Mouse (Mus musculus): ENCODE results near the gene Olfr998. TPM values are rescaled to one million over a fixed set of nuclear protein-coding genes. Genes with fewer than 3 reads are reported as not detected.
"Not testable (repeated sequence)": the region's sequence is repeated elsewhere in the genome, so short reads cannot be mapped to it uniquely, and the experiment has no call there.

The Olfr998 gene
- polyA plus RNA-seq (2014; fragmentation: Nextera tagmentation; extraction: Ambion mirVana): not detected in 2 replicates

- not testable (repeated sequence) for H3K4me1 ChIP-seq (ENCODE audit: control insufficient read depth, insufficient read depth, low read length); DNase-seq (ENCODE audit: low spot score); ATAC-seq (replicated peaks; ENCODE audit: insufficient number of reproducible peaks, low FRiP score, low TSS enrichment, low read depth); H3K9me3 ChIP-seq (replicated peaks; ENCODE audit: control insufficient read depth, low read length); H3K4me2 ChIP-seq (ENCODE audit: low read depth, low read length); H3K9ac ChIP-seq (replicated peaks; ENCODE audit: low read length); H3K36me3 ChIP-seq (replicated peaks; ENCODE audit: control insufficient read depth, insufficient read depth, low read depth, low read length); H3K27ac ChIP-seq (replicated peaks; ENCODE audit: low read depth, low read length); H3K4me3 ChIP-seq (ENCODE audit: low read depth, low read length); H3K27me3 ChIP-seq (ENCODE audit: control insufficient read depth, insufficient read depth, low read length)
- WGBS: 76% methylated on average over 2 of the region's 2 CpGs
Observed at GRCm38 (mm10) chr2:85588648-85589047, at the start of gene Olfr998. TSS of gene Olfr998 (plus strand) at chr2:85588948.

- no peak for DNase-seq (ENCODE audit: low spot score)
- 70% methylated on average over 1 of the region's 1 CpGs for WGBS
Observed at GRCm38 (mm10) chr2:85554806-85555205, 33.9 kb upstream of the Olfr998 start.

GRCm38 (mm10) chr2:85560226-85560625 is 28.5 kb upstream of the Olfr998 start:
- no peak overlapping the region for H3K4me3 ChIP-seq (ENCODE audit: low read depth, low read length)
- WGBS: 77% methylated on average over 4 of the region's 4 CpGs
- H3K4me2 ChIP-seq (ENCODE audit: low read depth, low read length): no peak overlapping the region
- H3K4me1 ChIP-seq (ENCODE audit: control insufficient read depth, insufficient read depth, low read length): no peaks in the 10 kb centered on the region
- no peak overlapping the region for H3K27ac ChIP-seq (replicated peaks; ENCODE audit: low read depth, low read length)
- no peaks in the 10 kb centered on the region for H3K9me3 ChIP-seq (replicated peaks; ENCODE audit: control insufficient read depth, low read length)
- no peaks in the 10 kb centered on the region for H3K27me3 ChIP-seq (ENCODE audit: control insufficient read depth, insufficient read depth, low read length)
- H3K36me3 ChIP-seq (replicated peaks; ENCODE audit: control insufficient read depth, insufficient read depth, low read depth, low read length): no peaks in the 10 kb centered on the region
- H3K9ac ChIP-seq (replicated peaks; ENCODE audit: low read length): no peak overlapping the region
- no peak for ATAC-seq (replicated peaks; ENCODE audit: insufficient number of reproducible peaks, low FRiP score, low TSS enrichment, low read depth)
- no peak for DNase-seq (ENCODE audit: low spot score)

More at GRCm38 (mm10) chr2:85554806-85555205, 33.9 kb upstream of the Olfr998 start:
- no peak overlapping the region for H3K27ac ChIP-seq (replicated peaks; ENCODE audit: low read depth, low read length)
- no peak overlapping the region for H3K9ac ChIP-seq (replicated peaks; ENCODE audit: low read length)
- no peak overlapping the region for H3K4me2 ChIP-seq (ENCODE audit: low read depth, low read length)
- H3K4me1 ChIP-seq (ENCODE audit: control insufficient read depth, insufficient read depth, low read length): no peaks in the 10 kb centered on the region
- no peaks in the 10 kb centered on the region for H3K9me3 ChIP-seq (replicated peaks; ENCODE audit: control insufficient read depth, low read length)
- H3K36me3 ChIP-seq (replicated peaks; ENCODE audit: control insufficient read depth, insufficient read depth, low read depth, low read length): no peaks in the 10 kb centered on the region
- no peak overlapping the region for H3K4me3 ChIP-seq (ENCODE audit: low read depth, low read length)
- no peak for ATAC-seq (replicated peaks; ENCODE audit: insufficient number of reproducible peaks, low FRiP score, low TSS enrichment, low read depth)
- no peaks in the 10 kb centered on the region for H3K27me3 ChIP-seq (ENCODE audit: control insufficient read depth, insufficient read depth, low read length)

GRCm38 (mm10) chr2:85561187-85561586 is 27.6 kb upstream of the Olfr998 start:
- Histone ChIP-seq H3K4me2 (ENCODE audit: low read depth, low read length) (no peak overlapping the region), H3K27ac (replicated peaks; ENCODE audit: low read depth, low read length) (no peak overlapping the region), H3K9ac (replicated peaks; ENCODE audit: low read length) (no peak overlapping the region), H3K4me1 (ENCODE audit: control insufficient read depth, insufficient read depth, low read length) (no peaks in the 10 kb centered on the region), H3K27me3 (ENCODE audit: control insufficient read depth, insufficient read depth, low read length) (no peaks in the 10 kb centered on the region), H3K9me3 (replicated peaks; ENCODE audit: control insufficient read depth, low read length) (no peaks in the 10 kb centered on the region), H3K4me3 (ENCODE audit: low read depth, low read length) (no peak overlapping the region), H3K36me3 (replicated peaks; ENCODE audit: control insufficient read depth, insufficient read depth, low read depth, low read length) (no peaks in the 10 kb centered on the region)
- DNase-seq (ENCODE audit: low spot score) (peak; percentile 62), ATAC-seq (replicated peaks; ENCODE audit: insufficient number of reproducible peaks, low FRiP score, low TSS enrichment, low read depth) (no peak)
- WGBS: 22% methylated on average over 4 of the region's 4 CpGs

GRCm38 (mm10) chr2:85578915-85579314 is 9.8 kb upstream of the Olfr998 start, which contains the start of gene Olfr996:
TSS of gene Olfr996 (plus strand) at chr2:85579215.
- no peak within 1 kb of the TSS for H3K4me3 ChIP-seq (ENCODE audit: low read depth, low read length)
- H3K9ac ChIP-seq (replicated peaks; ENCODE audit: low read length): no peak within 1 kb of the TSS
- ATAC-seq (replicated peaks; ENCODE audit: insufficient number of reproducible peaks, low FRiP score, low TSS enrichment, low read depth) (no peak), DNase-seq (ENCODE audit: low spot score) (no peak)
- H3K36me3 ChIP-seq (replicated peaks; ENCODE audit: control insufficient read depth, insufficient read depth, low read depth, low read length): no peaks in the 10 kb centered on the region
- no peak within 1 kb of the TSS for H3K4me2 ChIP-seq (ENCODE audit: low read depth, low read length)
- H3K9me3 ChIP-seq (replicated peaks; ENCODE audit: control insufficient read depth, low read length): no peaks in the 10 kb centered on the region
- H3K27me3 ChIP-seq (ENCODE audit: control insufficient read depth, insufficient read depth, low read length): no peaks in the 10 kb centered on the region
- H3K4me1 ChIP-seq (ENCODE audit: control insufficient read depth, insufficient read depth, low read length): no peaks in the 10 kb centered on the region
- H3K27ac ChIP-seq (replicated peaks; ENCODE audit: low read depth, low read length): no peak within 1 kb of the TSS

GRCm38 (mm10) chr2:85611803-85612202 is 23.1 kb downstream of the Olfr998 start, which contains the start of gene Olfr1000:
TSS of gene Olfr1000 (minus strand) at chr2:85611903.
- Histone ChIP-seq H3K9ac (replicated peaks; ENCODE audit: low read length) (no peak within 1 kb of the TSS), H3K4me3 (ENCODE audit: low read depth, low read length) (no peak within 1 kb of the TSS), H3K36me3 (replicated peaks; ENCODE audit: control insufficient read depth, insufficient read depth, low read depth, low read length) (no peaks in the 10 kb centered on the region), H3K4me2 (ENCODE audit: low read depth, low read length) (no peak within 1 kb of the TSS), H3K4me1 (ENCODE audit: control insufficient read depth, insufficient read depth, low read length) (no peaks in the 10 kb centered on the region), H3K9me3 (replicated peaks; ENCODE audit: control insufficient read depth, low read length) (no peaks in the 10 kb centered on the region), H3K27ac (replicated peaks; ENCODE audit: low read depth, low read length) (no peak within 1 kb of the TSS), H3K27me3 (ENCODE audit: control insufficient read depth, insufficient read depth, low read length) (no peaks in the 10 kb centered on the region)
- DNase-seq (ENCODE audit: low spot score) (no peak), ATAC-seq (replicated peaks; ENCODE audit: insufficient number of reproducible peaks, low FRiP score, low TSS enrichment, low read depth) (no peak)
- WGBS: 73% methylated on average over 1 of the region's 1 CpGs

Other genes with a start within 250 kb of the Olfr998 start
- gene Olfr987, start 249.6 kb upstream of the Olfr998 start, polyA plus RNA-seq (2014; fragmentation: Nextera tagmentation; extraction: Ambion mirVana): not detected in 2 replicates
- gene Olfr988, start 225.7 kb upstream of the Olfr998 start, polyA plus RNA-seq (2014; fragmentation: Nextera tagmentation; extraction: Ambion mirVana): not detected in 2 replicates
- gene Olfr992, start 179.5 kb upstream of the Olfr998 start, polyA plus RNA-seq (2014; fragmentation: Nextera tagmentation; extraction: Ambion mirVana): not detected in 2 replicates
- gene Olfr993, start 174.1 kb upstream of the Olfr998 start, polyA plus RNA-seq (2014; fragmentation: Nextera tagmentation; extraction: Ambion mirVana): not detected in 2 replicates
- not detected in 2 replicates for gene Olfr994, start 152.5 kb upstream of the Olfr998 start, polyA plus RNA-seq (2014; fragmentation: Nextera tagmentation; extraction: Ambion mirVana)
- not detected in 2 replicates for gene Olfr995, start 145.3 kb upstream of the Olfr998 start, polyA plus RNA-seq (2014; fragmentation: Nextera tagmentation; extraction: Ambion mirVana)
- gene 4833423E24Rik, start 69.9 kb upstream of the Olfr998 start, polyA plus RNA-seq (2014; fragmentation: Nextera tagmentation; extraction: Ambion mirVana): not detected in 2 replicates
- gene Olfr996, start 9.7 kb upstream of the Olfr998 start, polyA plus RNA-seq (2014; fragmentation: Nextera tagmentation; extraction: Ambion mirVana): not detected in 2 replicates
- gene Olfr1000, start 23.0 kb downstream of the Olfr998 start, polyA plus RNA-seq (2014; fragmentation: Nextera tagmentation; extraction: Ambion mirVana): not detected in 2 replicates
- gene Olfr1002, start 61.8 kb downstream of the Olfr998 start, polyA plus RNA-seq (2014; fragmentation: Nextera tagmentation; extraction: Ambion mirVana): not detected in 2 replicates
- gene Olfr154, start 75.5 kb downstream of the Olfr998 start, polyA plus RNA-seq (2014; fragmentation: Nextera tagmentation; extraction: Ambion mirVana): not detected in 2 replicates
- not detected in 2 replicates for gene Olfr1006, start 89.8 kb downstream of the Olfr998 start, polyA plus RNA-seq (2014; fragmentation: Nextera tagmentation; extraction: Ambion mirVana)
- not detected in 2 replicates for gene Olfr1008, start 100.5 kb downstream of the Olfr998 start, polyA plus RNA-seq (2014; fragmentation: Nextera tagmentation; extraction: Ambion mirVana)
- not detected in 2 replicates for gene Olfr1009, start 126.5 kb downstream of the Olfr998 start, polyA plus RNA-seq (2014; fragmentation: Nextera tagmentation; extraction: Ambion mirVana)
- not detected in 2 replicates for gene Olfr1012, start 173.8 kb downstream of the Olfr998 start, polyA plus RNA-seq (2014; fragmentation: Nextera tagmentation; extraction: Ambion mirVana)
- gene Olfr1013, start 178.2 kb downstream of the Olfr998 start, polyA plus RNA-seq (2014; fragmentation: Nextera tagmentation; extraction: Ambion mirVana): not detected in 2 replicates
- gene Olfr1014, start 183.8 kb downstream of the Olfr998 start, polyA plus RNA-seq (2014; fragmentation: Nextera tagmentation; extraction: Ambion mirVana): not detected in 2 replicates
- 0.14 TPM in 1 of 2 replicates, not detected in the other for gene Olfr1015, start 193.1 kb downstream of the Olfr998 start, polyA plus RNA-seq (2014; fragmentation: Nextera tagmentation; extraction: Ambion mirVana)
- gene Olfr1016, start 213.6 kb downstream of the Olfr998 start, polyA plus RNA-seq (2014; fragmentation: Nextera tagmentation; extraction: Ambion mirVana): not detected in 2 replicates
- gene Olfr1018, start 229.5 kb downstream of the Olfr998 start, polyA plus RNA-seq (2014; fragmentation: Nextera tagmentation; extraction: Ambion mirVana): not detected in 2 replicates

Data from embryonic facial prominence, embryonic 11.5 days (tissue).